27 mouse cellular contexts compared by ENCODE assay signal in genomic region chr8:61969581-61969980, GRCm38 (mm10). TPM values are rescaled to one million over a fixed set of nuclear protein-coding genes. Genes with fewer than 3 reads are reported as not detected.
DNase-seq lines count a peak whose midpoint lies in the region; ATAC-seq and TF ChIP-seq lines count a peak whose summit lies in the region.
"Had no signal": no experiment of that assay in that cellular context is flagged by ENCODE, and none has a peak within 500 bp of the region (broad histone marks: within the 10 kb centered on the region; RNA-seq: fewer than 3 reads in every experiment).

No protein-coding gene starts in this region.

- DNase-seq in cerebellum, postnatal 10 days, result peak; percentile 4 to 18
- no peak for DNase-seq in cerebellum, adult 11-12 months
- peak; percentile 36 for DNase-seq in hindbrain, postnatal 0 days (ENCODE audit: low spot score)
- no peak for DNase-seq in hindbrain, embryonic 10.5 days (ENCODE audit: low spot score)
- no peak for DNase-seq in ES-E14 (ENCODE audit: low read depth, low spot score)
- peak; percentile 28 for DNase-seq in embryo, embryonic 10.5 days (ENCODE audit: low spot score)
- DNase-seq in MN1 (ENCODE audit: low spot score), result no peak
- no peak for DNase-seq in left cerebral cortex, adult 9 months (ENCODE audit: low spot score in 2 of 2)
- DNase-seq: adrenal gland, adult 8-10 months; adrenal gland, postnatal 36 days; B cell, adult 2 months; cerebellum, adult 11 months; cerebellum, adult 9-10 months; cerebellum, postnatal 36 days; gastrocnemius, postnatal 10 days; heart, adult 18-20 months; heart, postnatal 10 days; heart, postnatal 4 days had no signal

- no peak overlapping the region for H3K4me2 ChIP-seq in hindbrain, postnatal 0 days (ENCODE audit: low read depth, low read length)
- H3K4me2 ChIP-seq: embryonic facial prominence, embryonic 15.5 days; hindbrain, embryonic 13.5 days; intestine, embryonic 15.5 days had no signal

- H3K4me1 ChIP-seq in hindbrain, postnatal 0 days (ENCODE audit: insufficient read depth, low read length), result no peaks in the 10 kb centered on the region
- peaks cover 6% of the 10 kb centered on the region; the same call in 1 of the 2 replicates for H3K4me1 ChIP-seq in hindbrain, embryonic 10.5 days (replicated peaks)
- peaks cover 0 to 2% of the 10 kb centered on the region in 2 experiments; a peak in 1 of 4 replicates for H3K4me1 ChIP-seq in ES-E14 (ENCODE audit: control insufficient read depth in 2 of 2, insufficient read depth in 2 of 2, low read length in 2 of 2, poor library complexity in 1 of 2)
- H3K4me1 ChIP-seq: embryonic facial prominence, embryonic 15.5 days; hindbrain, embryonic 13.5 days; intestine, embryonic 15.5 days had no signal

- no peak overlapping the region for H3K9ac ChIP-seq in hindbrain, postnatal 0 days (replicated peaks; ENCODE audit: low read length)
- H3K9ac ChIP-seq in ES-E14 (ENCODE audit: insufficient read depth, low read depth, low read length, poor library complexity, severe bottlenecking), result no peak overlapping the region
- H3K9ac ChIP-seq: embryonic facial prominence, embryonic 15.5 days; hindbrain, embryonic 13.5 days; intestine, embryonic 15.5 days had no signal

- no peaks in the 10 kb centered on the region for H3K9me3 ChIP-seq in hindbrain, postnatal 0 days (ENCODE audit: low read length)
- H3K9me3 ChIP-seq in hindbrain, embryonic 10.5 days, result no peaks in the 10 kb centered on the region
- no peaks in the 10 kb centered on the region for H3K9me3 ChIP-seq in ES-E14 (ENCODE audit: control insufficient read depth, insufficient read depth, low read depth, low read length)
- H3K9me3 ChIP-seq: embryonic facial prominence, embryonic 15.5 days; forebrain, embryonic 10.5 days; heart, embryonic 10.5 days; hindbrain, embryonic 13.5 days; intestine, embryonic 15.5 days had no signal

- H3K27me3 ChIP-seq in hindbrain, postnatal 0 days (ENCODE audit: insufficient read depth, low read length), result no peaks in the 10 kb centered on the region
- no peaks in the 10 kb centered on the region for H3K27me3 ChIP-seq in hindbrain, embryonic 10.5 days (ENCODE audit: insufficient read depth, poor library complexity, severe bottlenecking)
- H3K27me3 ChIP-seq: embryonic facial prominence, embryonic 15.5 days; hindbrain, embryonic 13.5 days; intestine, embryonic 15.5 days had no signal

- 37% methylated on average over 3 of the region's 3 CpGs for WGBS in hindbrain, postnatal 0 days
- 52% methylated on average over 3 of the region's 3 CpGs for WGBS in hindbrain, embryonic 10.5 days

- ATAC-seq in hindbrain, postnatal 0 days, result no peak
- ATAC-seq: CD4-positive, CD25-positive, alpha-beta regulatory T cell, adult 4 months; forebrain, embryonic 16.5 days; intestine, embryonic 15.5 days had no signal

- no peak overlapping the region for H3K27ac ChIP-seq in hindbrain, postnatal 0 days
- no peak overlapping the region for H3K27ac ChIP-seq in hindbrain, embryonic 10.5 days
- no peak overlapping the region for H3K27ac ChIP-seq in ES-E14 (ENCODE audit: insufficient read depth, low read depth, low read length, poor library complexity, severe bottlenecking)
- H3K27ac ChIP-seq: embryonic facial prominence, embryonic 15.5 days; forebrain, embryonic 10.5 days; heart, embryonic 10.5 days; hindbrain, embryonic 13.5 days; intestine, embryonic 15.5 days had no signal

- in situ Hi-C loops in ES-E14 (cut with MboI; ENCODE audit: low sequenced_read_pairs in 2 of 2, unreplicated experiment in 2 of 2), result no loop called here

- H3K36me3 ChIP-seq in hindbrain, postnatal 0 days (ENCODE audit: insufficient read depth, low read length), result no peaks in the 10 kb centered on the region
- H3K36me3 ChIP-seq in hindbrain, embryonic 10.5 days, result no peaks in the 10 kb centered on the region
- no peaks in the 10 kb centered on the region for H3K36me3 ChIP-seq in ES-E14 (ENCODE audit: control insufficient read depth, insufficient read depth, low read length, poor library complexity, severe bottlenecking)
- H3K36me3 ChIP-seq: embryonic facial prominence, embryonic 15.5 days; forebrain, embryonic 10.5 days; heart, embryonic 10.5 days; hindbrain, embryonic 13.5 days; intestine, embryonic 15.5 days had no signal

- no peak for TF ChIP-seq CTCF in hindbrain, postnatal 0 days (IDR thresholded peaks at IDR 0.05; ENCODE audit: low read depth)

- H3K4me3 ChIP-seq in hindbrain, postnatal 0 days (ENCODE audit: low read length), result no peak overlapping the region
- no peak overlapping the region for H3K4me3 ChIP-seq in hindbrain, embryonic 10.5 days
- no peak overlapping the region for H3K4me3 ChIP-seq in ES-E14 (ENCODE audit: insufficient read depth in 1 of 2, low read depth in 1 of 2, low read length in 2 of 2, poor library complexity in 1 of 2, severe bottlenecking in 1 of 2)
- H3K4me3 ChIP-seq: embryonic facial prominence, embryonic 15.5 days; erythroblast, embryonic 14.5 days; forebrain, embryonic 10.5 days; heart, embryonic 10.5 days; hindbrain, embryonic 13.5 days; intestine, embryonic 15.5 days had no signal

TF ChIP-seq in ES-E14, 5 proteins besides CTCF, POLR2A, EP300 and RAD21:
- TF ChIP-seq MAFK (IDR thresholded peaks at IDR 0.05; ENCODE audit: insufficient read depth, low read depth, low read length) (peak; percentile 63; the same call in 1 of the 2 replicates), ZNF384 (IDR thresholded peaks at IDR 0.05; ENCODE audit: low read depth, low read length) (no peak)

RNA-seq across cellular contexts. Expression of gene Ddx60, which starts 41.7 kb away (rescaled TPM):
- total RNA-seq in hindbrain, postnatal 0 days (2014; rRNA removed), result 0.22 and 0.47 TPM in 2 replicates
- 0.80 and 1.2 TPM in 2 replicates for polyA plus RNA-seq in hindbrain, postnatal 0 days (2015; fragmentation: Nextera tagmentation; extraction: Ambion mirVana)
- polyA plus RNA-seq in hindbrain, embryonic 10.5 days (2016; fragmentation: Nextera tagmentation; extraction: Ambion mirVana), result 0.06 and 0.12 TPM in 2 replicates
- total RNA-seq in ES-E14 (2012; rRNA removed), result 0.26 and 0.31 TPM in 2 replicates
- total RNA-seq: MEL had no signal
- polyA plus RNA-seq: erythroblast, embryonic 14.5 days had no signal

Comparison
In these comparisons a context has a peak if more than half of its experiments do, and no peak if none do; other contexts are left out.
1. DNase-seq: peak in cerebellum, postnatal 10 days (2 of 2), hindbrain, postnatal 0 days (single experiment) and embryo, embryonic 10.5 days (single experiment); none in cerebellum, adult 11-12 months (single experiment), hindbrain, embryonic 10.5 days (single experiment), ES-E14 (single experiment), MN1 (single experiment) and left cerebral cortex, adult 9 months (0 of 2).